ENCODE assay signal across 14 mouse cellular contexts in the genomic region with DNA sequence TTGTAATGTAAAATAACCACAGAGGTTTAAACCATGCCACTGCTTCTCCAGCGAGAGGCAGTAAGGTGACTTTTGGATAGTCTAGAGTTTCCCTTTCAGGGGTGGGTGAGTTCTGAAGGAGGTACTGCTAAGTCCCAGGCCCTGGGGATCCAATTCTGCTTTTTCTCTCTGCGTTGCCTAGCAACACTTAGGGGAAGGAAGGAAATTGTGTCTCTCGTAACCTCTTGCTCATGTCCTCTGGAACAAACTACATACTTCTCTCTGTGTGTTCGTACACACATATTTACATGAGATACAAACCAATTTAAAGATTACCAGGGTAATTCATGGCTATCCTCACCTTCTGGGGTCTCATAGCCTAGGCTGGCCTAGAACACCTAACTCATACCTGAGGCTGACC.
A peak's percentile ranks its signal among the peaks of the same experiment; 100 is the strongest.
DNase-seq lines count a peak whose midpoint lies in the region; ATAC-seq lines count a peak whose summit lies in the region.
"Had no signal": no experiment of that assay in that cellular context is flagged by ENCODE, and none has a peak within 500 bp of the region (broad histone marks: within the 10 kb centered on the region; RNA-seq: fewer than 3 reads in every experiment).

No protein-coding gene starts in this region.

- H3K9me3 ChIP-seq in hindbrain, embryonic 15.5 days = no peaks in the 10 kb centered on the region
- H3K9me3 ChIP-seq in hindbrain, embryonic 11.5 days (ENCODE audit: control insufficient read depth, low read length) = no peaks in the 10 kb centered on the region
- H3K9me3 ChIP-seq: liver, embryonic 13.5 days had no signal

- H3K27me3 ChIP-seq in hindbrain, embryonic 15.5 days = no peaks in the 10 kb centered on the region
- no peaks in the 10 kb centered on the region for H3K27me3 ChIP-seq in hindbrain, embryonic 11.5 days (ENCODE audit: control insufficient read depth, insufficient read depth, low read length)
- H3K27me3 ChIP-seq: liver, embryonic 13.5 days had no signal

- no peak for ATAC-seq in hindbrain, embryonic 15.5 days (ENCODE audit: low FRiP score, low read depth)
- no peak for ATAC-seq in hindbrain, embryonic 11.5 days (ENCODE audit: low FRiP score)
- peak; percentile 45; the same call in 1 of the 2 replicates for ATAC-seq in neutrophil, adult 5-6 weeks (ENCODE audit: extremely low read depth, insufficient number of reproducible peaks, low FRiP score, poor library complexity, severe bottlenecking)
- ATAC-seq: CD4-positive, CD25-positive, alpha-beta regulatory T cell, adult 4 months; forebrain, embryonic 16.5 days; intestine, postnatal 0 days had no signal

- H3K27ac ChIP-seq in hindbrain, embryonic 15.5 days (replicated peaks) = 0 out of 2 replicates have a peak overlapping the region, but pooled peaks have one; percentile 12
- no peak overlapping the region for H3K27ac ChIP-seq in hindbrain, embryonic 11.5 days (ENCODE audit: low read depth, low read length)
- H3K27ac ChIP-seq: liver, embryonic 13.5 days had no signal

- no peak overlapping the region for H3K4me3 ChIP-seq in hindbrain, embryonic 15.5 days
- H3K4me3 ChIP-seq in hindbrain, embryonic 11.5 days (ENCODE audit: low read depth, low read length) = no peak overlapping the region
- H3K4me3 ChIP-seq: liver, embryonic 13.5 days had no signal

- H3K4me1 ChIP-seq in hindbrain, embryonic 15.5 days (replicated peaks) = peaks cover 26% of the 10 kb centered on the region
- no peaks in the 10 kb centered on the region for H3K4me1 ChIP-seq in hindbrain, embryonic 11.5 days (replicated peaks; ENCODE audit: control insufficient read depth, insufficient read depth, low read length)
- H3K4me1 ChIP-seq: liver, embryonic 13.5 days had no signal

- no peak overlapping the region for H3K9ac ChIP-seq in hindbrain, embryonic 15.5 days
- H3K9ac ChIP-seq in hindbrain, embryonic 11.5 days (ENCODE audit: low read depth, low read length) = no peak overlapping the region
- H3K9ac ChIP-seq: liver, embryonic 13.5 days had no signal

- intact Hi-C loops in left cerebral cortex, postnatal 10 days (cut with DNase I) = no loop called here

- DNase-seq in hindbrain, embryonic 11.5 days (ENCODE audit: low spot score) = no peak
- peak; percentile 41 for DNase-seq in lung, postnatal 25 days (ENCODE audit: low spot score)
- no peak for DNase-seq in lung, postnatal 4 days
- DNase-seq in brain, adult 2 months (ENCODE audit: low read depth, low spot score) = peak; percentile 40
- no peak for DNase-seq in left cerebral cortex, postnatal 10 days (ENCODE audit: extremely low spot score in 1 of 2, low spot score in 2 of 2)
- DNase-seq: gastrocnemius, postnatal 10 days; heart, postnatal 14 days; liver, embryonic 13.5 days; thymus, postnatal 14 days had no signal

- H3K36me3 ChIP-seq in hindbrain, embryonic 15.5 days = no peaks in the 10 kb centered on the region
- no peaks in the 10 kb centered on the region for H3K36me3 ChIP-seq in hindbrain, embryonic 11.5 days (ENCODE audit: control insufficient read depth, insufficient read depth, low read length)
- H3K36me3 ChIP-seq: liver, embryonic 13.5 days had no signal

- WGBS in hindbrain, embryonic 15.5 days = 50% methylated on average over 4 of the region's 4 CpGs
- WGBS in hindbrain, embryonic 11.5 days = 75% methylated on average over 4 of the region's 4 CpGs

- no peak overlapping the region for H3K4me2 ChIP-seq in hindbrain, embryonic 15.5 days
- H3K4me2 ChIP-seq in hindbrain, embryonic 11.5 days (replicated peaks; ENCODE audit: low read depth, low read length) = no peak overlapping the region
- H3K4me2 ChIP-seq: liver, embryonic 13.5 days had no signal

Comparison
In these comparisons a context has a peak if more than half of its experiments do, and no peak if none do; other contexts are left out.
1. DNase-seq: peak in lung, postnatal 25 days (single experiment) and brain, adult 2 months (single experiment); none in hindbrain, embryonic 11.5 days (single experiment), lung, postnatal 4 days (0 of 2) and left cerebral cortex, postnatal 10 days (0 of 2).